Mouse (Mus musculus) colon, adult 2 months (tissue): Measurements from ENCODE around the gene Mindy4b-ps. TPM values are rescaled to one million over a fixed set of nuclear protein-coding genes. Genes with fewer than 3 reads are reported as not detected.

Source experiments
- polyA plus RNA-seq: library from polyadenylated mRNA; depleted of rRNA; stranded (reverse); fragments of >200 nt; gene quantifications from 2 replicates; pipeline ENCODE4 v1.2.3, GENCODE M21; 2012; rRNA removed

The Mindy4b-ps gene
- polyA plus RNA-seq: not detected in 2 replicates

DNA sequence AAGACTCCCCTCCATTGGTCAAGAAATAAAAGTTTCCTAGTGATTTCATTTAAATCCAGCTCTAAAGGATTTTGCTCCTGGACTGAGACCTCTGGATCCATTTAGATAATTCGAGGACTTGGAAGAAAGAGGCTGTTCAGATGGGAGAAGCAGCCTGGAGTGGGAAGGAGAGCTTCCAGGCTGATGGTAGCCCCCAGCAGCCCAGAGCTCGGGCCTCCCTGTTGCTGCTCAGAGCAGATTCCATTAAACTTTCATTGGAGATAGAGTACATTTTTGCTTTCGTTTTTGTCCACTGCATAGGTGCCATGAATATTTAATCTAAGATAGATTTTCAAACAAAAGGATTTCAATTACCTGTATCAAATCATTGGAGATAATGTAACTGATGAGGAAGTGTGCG lies at the start of gene Mindy4b-ps:
TSS of gene Mindy4b-ps (minus strand) at position 101 of the 400 bp plus-strand sequence.

Other genes with a start within 250 kb of the Mindy4b-ps start
- 21.6 and 24.6 TPM in 2 replicates for gene Selenot, start 245.7 kb downstream of the Mindy4b-ps start, polyA plus RNA-seq
- not detected in 2 replicates for gene Erich6, start 185.1 kb downstream of the Mindy4b-ps start, polyA plus RNA-seq
- 23.8 and 24.3 TPM in 2 replicates for gene Siah2, start 129.9 kb downstream of the Mindy4b-ps start, polyA plus RNA-seq
- gene Clrn1, start 63.0 kb upstream of the Mindy4b-ps start, polyA plus RNA-seq: not detected in 2 replicates
- gene Med12l, start 183.5 kb upstream of the Mindy4b-ps start, polyA plus RNA-seq: 1.5 and 1.6 TPM in 2 replicates